Mouse (Mus musculus) adipocyte (in vitro differentiated cells): ENCODE results near the gene Crebrf.

Experiments
- DNase-seq: peaks from one replicate; pipeline ENCODE4 v3.0.0-alpha.2; 2016; ENCODE audit warnings: low spot score

Gene Crebrf

DNA sequence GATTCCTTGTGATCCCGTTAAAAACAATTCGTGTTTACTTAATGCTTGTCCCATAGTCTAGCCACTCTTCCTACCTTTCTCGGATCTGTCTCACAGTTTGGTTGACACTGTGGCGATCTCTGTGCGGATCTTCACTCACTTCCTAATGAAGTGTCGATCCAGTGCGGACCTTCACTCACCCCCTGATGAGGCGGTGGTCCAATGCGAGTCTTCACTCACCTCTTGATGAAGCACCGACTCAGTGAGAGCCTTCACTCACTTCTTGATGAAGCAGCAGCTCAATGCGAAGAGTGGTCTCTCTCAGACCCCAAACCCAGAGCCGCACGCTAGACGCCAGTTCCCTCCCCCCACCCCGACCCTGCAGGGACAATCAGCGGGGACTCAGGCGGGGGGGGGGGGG is 110.7 kb downstream of the Crebrf start:
- DNase-seq: no peak
